Mouse (Mus musculus) neural tube, embryonic 12.5 days (tissue): ENCODE results near the gene Slc46a2. TPM values are rescaled to one million over a fixed set of nuclear protein-coding genes. Genes with fewer than 3 reads are reported as not detected.

Experiments used
- ATAC-seq: fragments of 200-750 bp; cut with Nextera tagmentation; 2 replicates; pipeline ENCODE4 v1.8.0; 2017; ENCODE audit warnings: low read depth, mild to moderate bottlenecking, moderate TSS enrichment, moderate library complexity; ENCODE audit not compliant: low FRiP score
- H3K27ac ChIP-seq: fragments of 300-500 bp; sonication (generic); 2 replicates; pipeline ENCODE4 v1.5.1; 2016
- H3K27me3 ChIP-seq: fragments of 300-500 bp; sonication (generic); replicated peaks from 2 replicates; pipeline ENCODE4 v1.6.1; 2016; ENCODE audit warnings: mild to moderate bottlenecking
- H3K36me3 ChIP-seq: fragments of 300-500 bp; sonication (generic); 2 replicates; pipeline ENCODE4 v1.6.1; 2016; ENCODE audit warnings: mild to moderate bottlenecking
- H3K4me1 ChIP-seq: fragments of 300-500 bp; sonication (generic); 2 replicates; pipeline ENCODE4 v1.6.1; 2016
- H3K4me2 ChIP-seq: fragments of 300-500 bp; sonication (generic); replicated peaks from 2 replicates; pipeline ENCODE4 v1.6.1; 2016; ENCODE audit warnings: mild to moderate bottlenecking
- H3K4me3 ChIP-seq: fragments of 300-500 bp; sonication (generic); 2 replicates; pipeline ENCODE4 v1.5.1; 2016
- H3K9ac ChIP-seq: fragments of 300-500 bp; sonication (generic); 2 replicates; pipeline ENCODE4 v1.6.1; 2016; ENCODE audit warnings: mild to moderate bottlenecking
- H3K9me3 ChIP-seq: fragments of 300-500 bp; sonication (generic); 2 replicates; pipeline ENCODE4 v1.6.1; 2016; ENCODE audit warnings: mild to moderate bottlenecking
- WGBS: fragments of 180-500 bp; shearing (Covaris S2); methylation state at CpG from one replicate; pipeline ENCODE4 v1.1.7; 2016; 5-methylcytosine and 5-hydroxymethylcytosine counted together
- polyA plus RNA-seq: library from polyadenylated mRNA; unstranded; fragments of >200 nt; fragmentation: Nextera tagmentation; extraction: Ambion mirVana; gene quantifications from 2 replicates; pipeline ENCODE4 v1.2.1, GENCODE M21; 2016

The Slc46a2 gene
- polyA plus RNA-seq, 1 experiment from 2014 or later, result not detected

GRCm38 (mm10) chr4:59869488-59870057 lies 45.3 kb downstream of the Slc46a2 start:
- no peaks in the 10 kb centered on the region for H3K9me3 ChIP-seq
- no peaks in the 10 kb centered on the region for H3K4me1 ChIP-seq
- H3K27me3 ChIP-seq, result no peaks in the 10 kb centered on the region
- H3K4me3 ChIP-seq, result no peak overlapping the region
- H3K27ac ChIP-seq, result no peak overlapping the region
- no peak overlapping the region for H3K9ac ChIP-seq
- H3K36me3 ChIP-seq, result no peaks in the 10 kb centered on the region
- 86% methylated on average over 6 of the region's 6 CpGs for WGBS
- no peak overlapping the region for H3K4me2 ChIP-seq
- ATAC-seq, result no peak

DNA sequence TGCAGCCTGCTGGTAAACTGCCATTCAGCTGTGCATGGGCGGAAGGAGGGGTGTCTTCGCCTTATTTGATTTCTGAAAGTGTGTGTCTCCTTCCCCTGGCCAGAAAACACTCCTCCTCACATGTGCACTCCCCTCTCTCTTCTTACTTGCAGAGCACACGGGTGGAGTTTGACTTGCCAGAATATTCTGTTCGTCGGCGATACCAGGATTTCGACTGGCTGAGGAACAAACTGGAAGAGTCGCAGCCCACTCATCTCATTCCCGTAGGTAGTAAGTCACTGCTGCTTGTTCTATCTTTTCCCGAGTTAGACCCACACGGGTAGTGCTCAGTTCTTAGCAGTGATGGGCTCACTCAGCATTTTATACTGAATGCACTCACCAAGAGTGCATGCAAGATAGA lies 46.8 kb downstream of the Slc46a2 start:
- 84% methylated on average over 11 of the region's 11 CpGs for WGBS
- Histone ChIP-seq H3K27me3 (no peaks in the 10 kb centered on the region), H3K36me3 (no peaks in the 10 kb centered on the region), H3K4me1 (no peaks in the 10 kb centered on the region), H3K9ac (no peak overlapping the region), H3K27ac (no peak overlapping the region), H3K4me2 (no peak overlapping the region), H3K4me3 (no peak overlapping the region), H3K9me3 (no peaks in the 10 kb centered on the region)
- ATAC-seq, result no peak

DNA sequence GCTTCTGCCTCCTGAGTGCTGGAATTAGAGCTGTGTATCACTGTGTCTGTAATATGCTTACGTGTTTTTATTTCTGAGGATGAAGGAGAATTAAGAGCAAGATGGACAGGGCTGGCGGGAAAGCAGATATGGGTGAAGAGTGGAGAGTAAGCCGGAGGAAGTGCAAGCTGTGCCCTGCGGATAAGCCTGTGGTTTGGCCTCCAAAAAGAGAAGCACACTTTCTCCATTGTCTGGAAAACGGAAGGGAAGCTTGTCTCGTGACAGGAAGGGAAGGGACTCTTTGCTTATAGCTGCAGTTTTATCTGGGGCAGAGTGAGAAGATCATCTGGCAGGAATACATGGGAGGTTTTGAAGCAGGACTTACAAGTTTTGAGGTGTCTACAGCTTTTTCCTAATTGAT lies 51.0 kb downstream of the Slc46a2 start:
- Histone ChIP-seq H3K4me2 (no peak overlapping the region), H3K4me3 (no peak overlapping the region), H3K36me3 (no peaks in the 10 kb centered on the region), H3K9ac (no peak overlapping the region), H3K27me3 (no peaks in the 10 kb centered on the region), H3K4me1 (no peaks in the 10 kb centered on the region), H3K9me3 (no peaks in the 10 kb centered on the region), H3K27ac (no peak overlapping the region)
- WGBS, result 77% methylated on average over 6 of the region's 6 CpGs
- ATAC-seq, result no peak

GRCm38 (mm10) chr4:59862335-59862734 lies 52.5 kb downstream of the Slc46a2 start:
- Histone ChIP-seq H3K27me3 (no peaks in the 10 kb centered on the region), H3K9me3 (no peaks in the 10 kb centered on the region), H3K36me3 (0 out of 2 replicates have a peak, but pooled peaks cover 3% of the 10 kb centered on the region), H3K4me1 (no peaks in the 10 kb centered on the region), H3K4me2 (no peak overlapping the region), H3K9ac (no peak overlapping the region), H3K27ac (no peak overlapping the region), H3K4me3 (no peak overlapping the region)
- ATAC-seq, result no peak
- 81% methylated on average over 1 of the region's 1 CpGs for WGBS

DNA sequence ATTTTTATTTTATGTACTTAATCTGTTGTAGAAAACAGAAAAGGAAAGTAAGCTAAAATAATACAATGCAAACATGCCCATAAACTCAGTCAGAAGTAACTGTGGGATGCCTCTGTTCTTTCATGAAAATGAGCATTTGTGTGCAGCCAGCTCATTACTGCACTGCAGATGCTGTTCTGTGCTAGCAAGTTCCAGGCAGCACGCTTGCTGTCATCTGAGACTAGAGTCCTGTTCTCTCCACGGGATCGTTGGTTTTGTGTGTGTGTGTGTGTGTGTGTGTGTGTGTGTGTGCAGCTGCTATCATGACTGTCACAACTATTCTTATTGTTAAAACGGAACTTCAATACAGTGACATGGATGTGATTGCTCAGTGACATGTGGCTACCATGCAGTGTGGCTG lies 53.0 kb downstream of the Slc46a2 start:
- Histone ChIP-seq H3K36me3 (0 out of 2 replicates have a peak, but pooled peaks cover 5% of the 10 kb centered on the region), H3K27ac (no peak overlapping the region), H3K27me3 (no peaks in the 10 kb centered on the region), H3K9me3 (no peaks in the 10 kb centered on the region), H3K4me3 (no peak overlapping the region), H3K9ac (no peak overlapping the region), H3K4me1 (no peaks in the 10 kb centered on the region), H3K4me2 (no peak overlapping the region)
- ATAC-seq, result no peak
- 77% methylated on average over 4 of the region's 4 CpGs for WGBS

DNA sequence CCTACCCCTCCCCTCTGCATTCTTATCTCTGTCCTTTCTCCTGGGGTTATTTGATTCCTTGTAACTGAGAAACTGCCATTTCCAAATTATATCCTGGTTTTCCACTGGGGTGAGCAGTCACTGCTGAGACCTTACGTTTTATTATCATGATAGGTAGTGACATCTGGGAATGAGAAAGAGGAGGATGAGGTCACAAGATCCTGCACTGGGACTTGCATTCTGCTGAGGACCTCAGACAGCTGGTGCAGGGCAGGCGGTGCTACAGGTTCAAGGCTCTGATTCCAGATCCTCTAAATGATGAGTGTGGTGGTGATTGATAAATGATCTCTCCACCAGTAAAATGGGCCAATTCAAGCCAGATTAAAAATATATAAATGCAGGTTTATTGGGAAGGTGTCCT lies 54.4 kb downstream of the Slc46a2 start:
- Histone ChIP-seq H3K4me3 (no peak overlapping the region), H3K27me3 (no peaks in the 10 kb centered on the region), H3K27ac (no peak overlapping the region)

GRCm38 (mm10) chr4:59859693-59860425 lies 55.0 kb downstream of the Slc46a2 start:
- no peak overlapping the region for H3K4me2 ChIP-seq
- no peaks in the 10 kb centered on the region for H3K27me3 ChIP-seq
- 0 out of 2 replicates have a peak, but pooled peaks cover 5% of the 10 kb centered on the region for H3K36me3 ChIP-seq
- H3K9ac ChIP-seq, result no peak overlapping the region
- 71% methylated on average over 16 of the region's 16 CpGs for WGBS
- no peak overlapping the region for H3K4me3 ChIP-seq
- no peaks in the 10 kb centered on the region for H3K9me3 ChIP-seq
- H3K27ac ChIP-seq, result no peak overlapping the region
- peak; percentile 59; the same call in 1 of the 2 replicates for ATAC-seq
- H3K4me1 ChIP-seq, result no peaks in the 10 kb centered on the region

More for the DNA sequence above, 54.4 kb downstream of the Slc46a2 start:
- 75% methylated on average over 2 of the region's 2 CpGs for WGBS
- Histone ChIP-seq H3K4me1 (no peaks in the 10 kb centered on the region), H3K4me2 (no peak overlapping the region), H3K9ac (no peak overlapping the region), H3K36me3 (0 out of 2 replicates have a peak, but pooled peaks cover 5% of the 10 kb centered on the region), H3K9me3 (no peaks in the 10 kb centered on the region)
- no peak for ATAC-seq

Other genes starting within 250 kb of the Slc46a2 start
- gene Inip, start 113.5 kb downstream of the Slc46a2 start, polyA plus RNA-seq, result 82.4 and 87.2 TPM in 2 replicates
- gene Snx30, start 109.2 kb downstream of the Slc46a2 start, polyA plus RNA-seq, result 17.1 and 20.2 TPM in 2 replicates
- not detected in 2 replicates for gene Mup4, start 45.7 kb upstream of the Slc46a2 start, polyA plus RNA-seq
- 0.28 TPM in 1 of 2 replicates, not detected in the other for gene Mup6, start 49.2 kb upstream of the Slc46a2 start, polyA plus RNA-seq
- not detected in 2 replicates for gene Mup7, start 155.4 kb upstream of the Slc46a2 start, polyA plus RNA-seq
- not detected in 2 replicates for gene Mup2, start 239.2 kb upstream of the Slc46a2 start, polyA plus RNA-seq